Mouse (Mus musculus): ENCODE measurements around the gene Vopp1. TPM values are rescaled to one million over a fixed set of nuclear protein-coding genes. Genes with fewer than 3 reads are reported as not detected.
"Not testable (repeated sequence)": the region's sequence is repeated elsewhere in the genome, so short reads cannot be mapped to it uniquely, and the experiment has no call there.

Vopp1 gene
- polyA plus RNA-seq (2015; fragmentation: Nextera tagmentation; extraction: Ambion mirVana), result 15.9 and 17.6 TPM in 2 replicates

- peak within 1 kb of the TSS; percentile 82 for H3K27ac ChIP-seq (ENCODE audit: low read length)
- TF ChIP-seq EP300 (IDR thresholded peaks at IDR 0.05) (no peak), CTCF (IDR thresholded peaks at IDR 0.05) (peak; percentile 42)
- no peaks in the 10 kb centered on the region for H3K9me3 ChIP-seq (ENCODE audit: low read length)
- no peaks in the 10 kb centered on the region for H3K4me1 ChIP-seq (ENCODE audit: insufficient read depth, low read depth, low read length)
- DNase-seq (ENCODE audit: low spot score) (peak; percentile 80), ATAC-seq (peak; percentile 87)
- no peaks in the 10 kb centered on the region for H3K27me3 ChIP-seq (replicated peaks; ENCODE audit: insufficient read depth, low read length)
- H3K36me3 ChIP-seq (ENCODE audit: insufficient read depth, low read length), result no peaks in the 10 kb centered on the region
- peak within 1 kb of the TSS; percentile 87 for H3K4me3 ChIP-seq (ENCODE audit: low read depth, low read length)
- under 1% methylated on average over 51 of the region's 87 CpGs for WGBS
- H3K4me2 ChIP-seq (replicated peaks; ENCODE audit: low read depth, low read length), result peak within 1 kb of the TSS; percentile 83
- H3K9ac ChIP-seq (replicated peaks; ENCODE audit: low read depth), result peak within 1 kb of the TSS; percentile 88
Observed at GRCm38 (mm10) chr6:57824422-57825258, at the start of gene Vopp1. Vopp1 (minus strand) TSS chr6:57825159.

GRCm38 (mm10) chr6:57859043-57860042 lies 34.4 kb upstream of the Vopp1 start:
- ATAC-seq (peak; percentile 52), DNase-seq (ENCODE audit: low spot score) (peak; percentile 67)
- H3K9me3 ChIP-seq (ENCODE audit: low read length), result no peaks in the 10 kb centered on the region
- WGBS, result 53% methylated on average over 6 of the region's 6 CpGs
- H3K36me3 ChIP-seq (ENCODE audit: insufficient read depth, low read length), result no peaks in the 10 kb centered on the region
- H3K27me3 ChIP-seq (replicated peaks; ENCODE audit: insufficient read depth, low read length), result no peaks in the 10 kb centered on the region
- H3K27ac ChIP-seq (ENCODE audit: low read length), result no peak overlapping the region
- TF ChIP-seq EP300 (IDR thresholded peaks at IDR 0.05), result no peak
- TF ChIP-seq CTCF (IDR thresholded peaks at IDR 0.05), result peak; percentile 91
- H3K4me2 ChIP-seq (replicated peaks; ENCODE audit: low read depth, low read length), result no peak overlapping the region
- no peak overlapping the region for H3K9ac ChIP-seq (replicated peaks; ENCODE audit: low read depth)
- H3K4me1 ChIP-seq (ENCODE audit: insufficient read depth, low read depth, low read length), result no peaks in the 10 kb centered on the region
- H3K4me3 ChIP-seq (ENCODE audit: low read depth, low read length), result no peak overlapping the region

- H3K9ac ChIP-seq (replicated peaks; ENCODE audit: low read depth); H3K9me3 ChIP-seq (ENCODE audit: low read length); H3K27me3 ChIP-seq (replicated peaks; ENCODE audit: insufficient read depth, low read length); H3K4me2 ChIP-seq (replicated peaks; ENCODE audit: low read depth, low read length); H3K27ac ChIP-seq (ENCODE audit: low read length); H3K4me1 ChIP-seq (ENCODE audit: insufficient read depth, low read depth, low read length); H3K4me3 ChIP-seq (ENCODE audit: low read depth, low read length); DNase-seq (ENCODE audit: low spot score); ATAC-seq; H3K36me3 ChIP-seq (ENCODE audit: insufficient read depth, low read length): not testable (repeated sequence)
- WGBS, result 85% methylated on average over 5 of the region's 5 CpGs
Observed at GRCm38 (mm10) chr6:57851177-57851576, 26.2 kb upstream of the Vopp1 start.

GRCm38 (mm10) chr6:57850286-57850685 lies 25.3 kb upstream of the Vopp1 start, which contains the start of gene Vmn1r21:
Vmn1r21 (minus strand) TSS chr6:57850343.
- Histone ChIP-seq H3K9ac (replicated peaks; ENCODE audit: low read depth) (no peak within 1 kb of the TSS), H3K27me3 (replicated peaks; ENCODE audit: insufficient read depth, low read length) (no peaks in the 10 kb centered on the region), H3K4me2 (replicated peaks; ENCODE audit: low read depth, low read length) (no peak within 1 kb of the TSS), H3K9me3 (ENCODE audit: low read length) (no peaks in the 10 kb centered on the region), H3K4me1 (ENCODE audit: insufficient read depth, low read depth, low read length) (no peaks in the 10 kb centered on the region), H3K4me3 (ENCODE audit: low read depth, low read length) (no peak within 1 kb of the TSS), H3K36me3 (ENCODE audit: insufficient read depth, low read length) (no peaks in the 10 kb centered on the region), H3K27ac (ENCODE audit: low read length) (no peak within 1 kb of the TSS)
- DNase-seq (ENCODE audit: low spot score), result no peak
- no peak for TF ChIP-seq EP300 (IDR thresholded peaks at IDR 0.05)
- no peak for ATAC-seq
- 31% methylated on average over 1 of the region's 1 CpGs for WGBS

- H3K4me2 ChIP-seq (replicated peaks; ENCODE audit: low read depth, low read length), result no peak overlapping the region
- 59% methylated on average over 2 of the region's 2 CpGs for WGBS
- no peak for DNase-seq (ENCODE audit: low spot score)
- H3K9me3 ChIP-seq (ENCODE audit: low read length), result no peaks in the 10 kb centered on the region
- no peak overlapping the region for H3K9ac ChIP-seq (replicated peaks; ENCODE audit: low read depth)
- H3K27ac ChIP-seq (ENCODE audit: low read length), result no peak overlapping the region
- H3K4me3 ChIP-seq (ENCODE audit: low read depth, low read length), result no peak overlapping the region
- H3K27me3 ChIP-seq (replicated peaks; ENCODE audit: insufficient read depth, low read length), result no peaks in the 10 kb centered on the region
- no peak for TF ChIP-seq CTCF (IDR thresholded peaks at IDR 0.05)
- TF ChIP-seq EP300 (IDR thresholded peaks at IDR 0.05), result no peak
- ATAC-seq, result no peak
- H3K4me1 ChIP-seq (ENCODE audit: insufficient read depth, low read depth, low read length), result no peaks in the 10 kb centered on the region
- H3K36me3 ChIP-seq (ENCODE audit: insufficient read depth, low read length), result no peaks in the 10 kb centered on the region
Observed at GRCm38 (mm10) chr6:57839693-57840408, 14.9 kb upstream of the Vopp1 start.
